36 mouse cellular contexts compared by ENCODE assay signal in genomic region chr1:21436753-21437152, GRCm38 (mm10). TPM values are rescaled to one million over a fixed set of nuclear protein-coding genes. Genes with fewer than 3 reads are reported as not detected.
DNase-seq lines count a peak whose midpoint lies in the region; ATAC-seq and TF ChIP-seq lines count a peak whose summit lies in the region.
"Had no signal": no experiment of that assay in that cellular context is flagged by ENCODE, and none has a peak within 500 bp of the region (broad histone marks: within the 10 kb centered on the region; RNA-seq: fewer than 3 reads in every experiment).

No protein-coding gene starts in this region.

- no peak overlapping the region for H3K4me3 ChIP-seq in forebrain, embryonic 12.5 days (replicated peaks)
- H3K4me3 ChIP-seq in forebrain, postnatal 0 days (ENCODE audit: low read depth, low read length), result no peak overlapping the region
- H3K4me3 ChIP-seq in midbrain, embryonic 16.5 days (ENCODE audit: low read depth, low read length), result no peak overlapping the region
- no peak overlapping the region for H3K4me3 ChIP-seq in midbrain, embryonic 10.5 days
- no peak overlapping the region for H3K4me3 ChIP-seq in forebrain, embryonic 14.5 days (ENCODE audit: low read depth, low read length)
- H3K4me3 ChIP-seq: embryonic facial prominence, embryonic 10.5 days; embryonic facial prominence, embryonic 13.5 days; erythroblast, embryonic 14.5 days; gastrocnemius, adult 2 months; hindbrain, embryonic 12.5 days; hindbrain, embryonic 15.5 days; intestine, embryonic 15.5 days had no signal

- no peaks in the 10 kb centered on the region for H3K27me3 ChIP-seq in forebrain, embryonic 12.5 days
- H3K27me3 ChIP-seq in forebrain, postnatal 0 days (ENCODE audit: insufficient read depth, low read length), result no peaks in the 10 kb centered on the region
- H3K27me3 ChIP-seq in midbrain, embryonic 16.5 days (ENCODE audit: control insufficient read depth, insufficient read depth, low read depth, low read length), result no peaks in the 10 kb centered on the region
- no peaks in the 10 kb centered on the region for H3K27me3 ChIP-seq in midbrain, embryonic 10.5 days (ENCODE audit: low read depth, poor library complexity, severe bottlenecking)
- H3K27me3 ChIP-seq in forebrain, embryonic 14.5 days (replicated peaks; ENCODE audit: control insufficient read depth, insufficient read depth, low read length), result no peaks in the 10 kb centered on the region
- H3K27me3 ChIP-seq: CH12.LX; embryonic facial prominence, embryonic 13.5 days; hindbrain, embryonic 12.5 days; hindbrain, embryonic 15.5 days; intestine, embryonic 15.5 days had no signal

- H3K9me3 ChIP-seq in forebrain, embryonic 12.5 days, result no peaks in the 10 kb centered on the region
- H3K9me3 ChIP-seq in forebrain, postnatal 0 days (ENCODE audit: low read length), result no peaks in the 10 kb centered on the region
- no peaks in the 10 kb centered on the region for H3K9me3 ChIP-seq in midbrain, embryonic 16.5 days (replicated peaks; ENCODE audit: control insufficient read depth, low read length, poor library complexity, severe bottlenecking)
- H3K9me3 ChIP-seq in midbrain, embryonic 10.5 days (replicated peaks), result no peaks in the 10 kb centered on the region
- no peaks in the 10 kb centered on the region for H3K9me3 ChIP-seq in forebrain, embryonic 14.5 days (replicated peaks; ENCODE audit: control insufficient read depth, low read length)
- H3K9me3 ChIP-seq: embryonic facial prominence, embryonic 10.5 days; embryonic facial prominence, embryonic 13.5 days; G1E; hindbrain, embryonic 12.5 days; hindbrain, embryonic 15.5 days; intestine, embryonic 15.5 days had no signal

- H3K27ac ChIP-seq in forebrain, embryonic 12.5 days, result no peak overlapping the region
- H3K27ac ChIP-seq in forebrain, postnatal 0 days (ENCODE audit: low read depth, low read length), result no peak overlapping the region
- no peak overlapping the region for H3K27ac ChIP-seq in midbrain, embryonic 16.5 days (ENCODE audit: low read length)
- H3K27ac ChIP-seq in midbrain, embryonic 10.5 days (replicated peaks), result no peak overlapping the region
- H3K27ac ChIP-seq in forebrain, embryonic 14.5 days (ENCODE audit: low read depth, low read length), result no peak overlapping the region
- H3K27ac ChIP-seq: embryonic facial prominence, embryonic 10.5 days; embryonic facial prominence, embryonic 13.5 days; gastrocnemius, adult 2 months; hindbrain, embryonic 12.5 days; hindbrain, embryonic 15.5 days; intestine, embryonic 15.5 days had no signal

- H3K4me2 ChIP-seq in forebrain, embryonic 12.5 days, result no peak overlapping the region
- no peak overlapping the region for H3K4me2 ChIP-seq in forebrain, postnatal 0 days (ENCODE audit: low read depth)
- no peak overlapping the region for H3K4me2 ChIP-seq in midbrain, embryonic 16.5 days (ENCODE audit: low read length)
- no peak overlapping the region for H3K4me2 ChIP-seq in forebrain, embryonic 14.5 days (ENCODE audit: low read length)
- H3K4me2 ChIP-seq: embryonic facial prominence, embryonic 13.5 days; heart, embryonic 11.5 days; hindbrain, embryonic 12.5 days; hindbrain, embryonic 15.5 days; intestine, embryonic 15.5 days had no signal

- TF ChIP-seq CTCF in forebrain, postnatal 0 days (IDR thresholded peaks at IDR 0.05; ENCODE audit: low read depth), result no peak

- H3K9ac ChIP-seq in forebrain, embryonic 12.5 days, result no peak overlapping the region
- H3K9ac ChIP-seq in forebrain, postnatal 0 days, result no peak overlapping the region
- H3K9ac ChIP-seq in midbrain, embryonic 16.5 days (ENCODE audit: low read depth, low read length), result no peak overlapping the region
- no peak overlapping the region for H3K9ac ChIP-seq in forebrain, embryonic 14.5 days (ENCODE audit: low read length)
- H3K9ac ChIP-seq: embryonic facial prominence, embryonic 13.5 days; hindbrain, embryonic 12.5 days; hindbrain, embryonic 15.5 days; intestine, embryonic 15.5 days had no signal

- H3K4me1 ChIP-seq in forebrain, embryonic 12.5 days, result no peaks in the 10 kb centered on the region
- H3K4me1 ChIP-seq in forebrain, postnatal 0 days (ENCODE audit: insufficient read depth), result no peaks in the 10 kb centered on the region
- H3K4me1 ChIP-seq in midbrain, embryonic 16.5 days (ENCODE audit: control insufficient read depth, insufficient read depth, low read length), result no peaks in the 10 kb centered on the region
- no peaks in the 10 kb centered on the region for H3K4me1 ChIP-seq in midbrain, embryonic 10.5 days
- no peaks in the 10 kb centered on the region for H3K4me1 ChIP-seq in forebrain, embryonic 14.5 days (ENCODE audit: control insufficient read depth, insufficient read depth, low read length)
- H3K4me1 ChIP-seq: embryonic facial prominence, embryonic 10.5 days; embryonic facial prominence, embryonic 13.5 days; hindbrain, embryonic 12.5 days; hindbrain, embryonic 15.5 days; intestine, embryonic 15.5 days had no signal

- peak; percentile 64; the same call in 1 of the 2 replicates for ATAC-seq in forebrain, embryonic 12.5 days (ENCODE audit: low FRiP score)
- ATAC-seq in forebrain, postnatal 0 days, result no peak
- ATAC-seq in midbrain, embryonic 16.5 days, result peak; percentile 54; the same call in 1 of the 2 replicates
- peak; percentile 73; the same call in 1 of the 2 replicates for ATAC-seq in forebrain, embryonic 14.5 days
- ATAC-seq in inflammation-experienced regulatory T-cells, adult 6 months, result no peak
- ATAC-seq: intestine, embryonic 15.5 days had no signal

- no peak for DNase-seq in forebrain, postnatal 0 days
- no peak for DNase-seq in midbrain, embryonic 10.5 days (ENCODE audit: low spot score)
- peak; percentile 40 for DNase-seq in forebrain, embryonic 14.5 days (ENCODE audit: low spot score)
- DNase-seq in urinary bladder, postnatal 36 days (ENCODE audit: low spot score in 2 of 2), result no peak
- DNase-seq: adrenal gland, adult 2 months; adrenal gland, postnatal 14 days; B cell, adult 2 months; cerebellum, adult 11-12 months; cerebellum, adult 8-10 months; cerebellum, postnatal 10 days; cerebellum, postnatal 36 days; embryo, embryonic 11 days; gastrocnemius, adult 2 months; gastrocnemius, postnatal 14 days; heart, adult 11 months had no signal

- WGBS in forebrain, embryonic 12.5 days, result 31% methylated on average over 3 of the region's 3 CpGs
- WGBS in forebrain, postnatal 0 days, result 27% methylated on average over 3 of the region's 3 CpGs
- 60% methylated on average over 3 of the region's 3 CpGs for WGBS in midbrain, embryonic 16.5 days
- 81% methylated on average over 3 of the region's 3 CpGs for WGBS in midbrain, embryonic 10.5 days
- 16% methylated on average over 3 of the region's 3 CpGs for whole genome bisulfite sequencing in forebrain, embryonic 14.5 days

- H3K36me3 ChIP-seq in forebrain, embryonic 12.5 days (replicated peaks), result no peaks in the 10 kb centered on the region
- H3K36me3 ChIP-seq in forebrain, postnatal 0 days (ENCODE audit: insufficient read depth), result no peaks in the 10 kb centered on the region
- no peaks in the 10 kb centered on the region for H3K36me3 ChIP-seq in midbrain, embryonic 16.5 days (ENCODE audit: control insufficient read depth, insufficient read depth, low read length)
- H3K36me3 ChIP-seq in midbrain, embryonic 10.5 days, result no peaks in the 10 kb centered on the region
- no peaks in the 10 kb centered on the region for H3K36me3 ChIP-seq in forebrain, embryonic 14.5 days (ENCODE audit: control insufficient read depth, insufficient read depth, low read length)
- H3K36me3 ChIP-seq: embryonic facial prominence, embryonic 10.5 days; embryonic facial prominence, embryonic 13.5 days; G1E; hindbrain, embryonic 12.5 days; hindbrain, embryonic 15.5 days; intestine, embryonic 15.5 days had no signal

RNA-seq across cellular contexts. Expression of gene Khdc1b, which starts 53.4 kb away (rescaled TPM):
- polyA plus RNA-seq in forebrain, embryonic 12.5 days (2016; fragmentation: Nextera tagmentation; extraction: Ambion mirVana), result 0.09 TPM in 1 of 2 replicates, not detected in the other
- not detected in 2 replicates for total RNA-seq in forebrain, postnatal 0 days (2014; rRNA removed)
- polyA plus RNA-seq in forebrain, postnatal 0 days (2015; fragmentation: Nextera tagmentation; extraction: Ambion mirVana), result 0.06 TPM in 1 of 2 replicates, not detected in the other
- polyA plus RNA-seq in midbrain, embryonic 16.5 days (2015; fragmentation: Nextera tagmentation; extraction: Ambion mirVana), result 0.13 and 0.15 TPM in 2 replicates
- not detected in 2 replicates for polyA plus RNA-seq in midbrain, embryonic 10.5 days (2016; fragmentation: Nextera tagmentation; extraction: Ambion mirVana)
- not detected in 2 replicates for polyA plus RNA-seq in forebrain, embryonic 14.5 days (2014; fragmentation: Nextera tagmentation; extraction: Ambion mirVana)
- under 1 TPM in 1 of 3 experiments, not detected in 2; 0.21 TPM for polyA plus RNA-seq in inflammation-experienced regulatory T-cells, adult 6 months (2017; shearing (Covaris generic))
- total RNA-seq: adrenal gland, adult 2 months; adrenal gland, postnatal 14 days; adrenal gland, postnatal 4 days; CH12.LX; gastrocnemius, adult 2 months; gastrocnemius, postnatal 14 days; gastrocnemius, postnatal 4 days; heart, adult 8-10 months; heart, postnatal 25 days; hematopoietic stem cell, adult 5-6 weeks had no signal
- polyA plus RNA-seq: adrenal gland, adult 2 months; cortical plate, adult 2 months; embryonic facial prominence, embryonic 10.5 days; embryonic facial prominence, embryonic 13.5 days; erythroblast, embryonic 14.5 days; frontal cortex, adult 2 months; G1E; heart, embryonic 11.5 days; heart, embryonic 14.5 days; heart, postnatal 0 days; intestine, embryonic 15.5 days had no signal

Comparison
In these comparisons a context has a peak if more than half of its experiments do, and no peak if none do; other contexts are left out.
1. ATAC-seq: peak in forebrain, embryonic 12.5 days (single experiment), midbrain, embryonic 16.5 days (single experiment) and forebrain, embryonic 14.5 days (single experiment); none in forebrain, postnatal 0 days (single experiment) and inflammation-experienced regulatory T-cells, adult 6 months (single experiment).